Mouse (Mus musculus): ENCODE measurements around the gene Ghsr. TPM values are rescaled to one million over a fixed set of nuclear protein-coding genes. Genes with fewer than 3 reads are reported as not detected.

Ghsr gene
- polyA plus RNA-seq, 1 experiment from 2014 or later: 0.71 TPM

- no peaks in the 10 kb centered on the region for H3K4me1 ChIP-seq (ENCODE audit: control insufficient read depth, insufficient read depth, low read depth, low read length)
- no peak overlapping the region for H3K4me2 ChIP-seq (ENCODE audit: low read length)
- H3K36me3 ChIP-seq (ENCODE audit: control insufficient read depth, insufficient read depth, low read length): no peaks in the 10 kb centered on the region
- no peak overlapping the region for H3K27ac ChIP-seq (ENCODE audit: low read depth, low read length)
- no peaks in the 10 kb centered on the region for H3K9me3 ChIP-seq (ENCODE audit: control insufficient read depth, low read length)
- no peak overlapping the region for H3K9ac ChIP-seq (ENCODE audit: low read depth, low read length)
- 89% methylated on average over 11 of the region's 11 CpGs for WGBS
- ATAC-seq: no peak
- no peaks in the 10 kb centered on the region for H3K27me3 ChIP-seq (replicated peaks; ENCODE audit: control insufficient read depth, insufficient read depth, low read length)
- no peak overlapping the region for H3K4me3 ChIP-seq (ENCODE audit: low read length)
Measured at GRCm38 (mm10) chr3:27424049-27424667, 53.0 kb downstream of the Ghsr start.

- Histone ChIP-seq H3K27me3 (replicated peaks; ENCODE audit: control insufficient read depth, insufficient read depth, low read length) (no peaks in the 10 kb centered on the region), H3K27ac (ENCODE audit: low read depth, low read length) (no peak overlapping the region), H3K9me3 (ENCODE audit: control insufficient read depth, low read length) (no peaks in the 10 kb centered on the region), H3K4me2 (ENCODE audit: low read length) (no peak overlapping the region), H3K9ac (ENCODE audit: low read depth, low read length) (no peak overlapping the region), H3K4me1 (ENCODE audit: control insufficient read depth, insufficient read depth, low read depth, low read length) (no peaks in the 10 kb centered on the region; the same call in 1 of the 2 replicates), H3K4me3 (ENCODE audit: low read length) (no peak overlapping the region), H3K36me3 (ENCODE audit: control insufficient read depth, insufficient read depth, low read length) (no peaks in the 10 kb centered on the region)
- ATAC-seq: no peak
- 93% methylated on average over 6 of the region's 6 CpGs for WGBS
Measured at GRCm38 (mm10) chr3:27427406-27427805, 56.3 kb downstream of the Ghsr start.

Other genes with a start within 250 kb of the Ghsr start
- 10.5 and 12.1 TPM in 2 replicates for gene Ect2, start 217.5 kb upstream of the Ghsr start, polyA plus RNA-seq (2015; fragmentation: Nextera tagmentation; extraction: Ambion mirVana)
- 18.6 and 25.1 TPM in 2 replicates for gene Nceh1, start 188.4 kb upstream of the Ghsr start, polyA plus RNA-seq (2015; fragmentation: Nextera tagmentation; extraction: Ambion mirVana)
- gene Tnfsf10, start 54.3 kb upstream of the Ghsr start, polyA plus RNA-seq (2015; fragmentation: Nextera tagmentation; extraction: Ambion mirVana): 0.10 and 0.15 TPM in 2 replicates

All from hindbrain, embryonic 16.5 days (tissue).